Mouse (Mus musculus) neural tube, embryonic 13.5 days (tissue): ENCODE measurements around the gene Mpp6. TPM values are rescaled to one million over a fixed set of nuclear protein-coding genes. Genes with fewer than 3 reads are reported as not detected.

Experiments
- ATAC-seq: fragments of 200-750 bp; cut with Nextera tagmentation; 2 replicates; pipeline ENCODE4 v1.8.0; 2017; ENCODE audit warnings: low read depth, mild to moderate bottlenecking, moderate TSS enrichment, moderate library complexity
- H3K27ac ChIP-seq: fragments of 300-500 bp; sonication (generic); replicated peaks from 2 replicates; pipeline ENCODE4 v1.5.1; 2015; ENCODE audit warnings: moderate library complexity, mild to moderate bottlenecking, inconsistent platforms
- H3K27me3 ChIP-seq: fragments of 300-500 bp; sonication (generic); 2 replicates; pipeline ENCODE4 v1.6.1; 2015; ENCODE audit warnings: mild to moderate bottlenecking, inconsistent platforms
- H3K36me3 ChIP-seq: fragments of 300-500 bp; sonication (generic); 2 replicates; pipeline ENCODE4 v1.6.1; 2015; ENCODE audit warnings: mild to moderate bottlenecking, inconsistent platforms
- H3K4me1 ChIP-seq: fragments of 300-500 bp; sonication (generic); replicated peaks from 2 replicates; pipeline ENCODE4 v1.6.1; 2015; ENCODE audit warnings: inconsistent platforms
- H3K4me2 ChIP-seq: fragments of 300-500 bp; sonication (generic); 2 replicates; pipeline ENCODE4 v1.6.1; 2015; ENCODE audit warnings: inconsistent platforms, mild to moderate bottlenecking, moderate library complexity
- H3K4me3 ChIP-seq: fragments of 300-500 bp; sonication (generic); 2 replicates; pipeline ENCODE4 v1.5.1; 2015; ENCODE audit warnings: mild to moderate bottlenecking, inconsistent platforms
- H3K9ac ChIP-seq: fragments of 300-500 bp; sonication (generic); 2 replicates; pipeline ENCODE4 v1.6.1; 2015; ENCODE audit warnings: moderate library complexity, mild to moderate bottlenecking, inconsistent platforms
- H3K9me3 ChIP-seq: fragments of 300-500 bp; sonication (generic); 2 replicates; pipeline ENCODE4 v1.6.1; 2016; ENCODE audit warnings: inconsistent platforms
- WGBS: fragments of 180-500 bp; shearing (Covaris S2); methylation state at CpG from one replicate; pipeline ENCODE4 v1.1.7; 2015; 5-methylcytosine and 5-hydroxymethylcytosine counted together
- polyA plus RNA-seq: library from polyadenylated mRNA; unstranded; fragments of >200 nt; fragmentation: Nextera tagmentation; extraction: Ambion mirVana; gene quantifications from 2 replicates; pipeline ENCODE4 v1.2.1, GENCODE M21; 2015

The Mpp6 gene
- polyA plus RNA-seq, 1 experiment from 2014 or later, result 59.5 TPM

DNA sequence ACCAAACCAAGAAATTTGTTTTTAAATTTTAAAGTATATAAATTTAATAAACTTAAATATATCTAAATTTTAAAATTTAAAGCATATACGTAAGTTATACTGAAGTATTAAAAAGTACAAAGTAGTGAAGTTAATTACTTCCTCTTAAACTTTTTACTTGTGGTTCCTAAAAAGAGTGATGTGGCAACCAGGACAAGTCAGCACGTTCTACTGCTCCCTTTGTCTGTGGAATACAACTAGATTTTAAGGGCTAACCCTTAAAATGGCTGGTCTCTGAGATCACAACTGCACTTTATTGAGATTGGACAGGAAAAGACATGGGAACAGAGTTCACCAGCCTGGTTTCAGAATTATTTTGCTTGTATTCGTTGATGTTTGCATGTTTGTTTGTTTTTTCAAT is 53.0 kb downstream of the Mpp6 start:
- Histone ChIP-seq H3K27me3 (no peaks in the 10 kb centered on the region), H3K4me2 (no peak overlapping the region), H3K4me3 (no peak overlapping the region), H3K9ac (no peak overlapping the region), H3K27ac (no peak overlapping the region), H3K36me3 (peaks cover 10% of the 10 kb centered on the region), H3K9me3 (no peaks in the 10 kb centered on the region), H3K4me1 (no peaks in the 10 kb centered on the region)
- WGBS, result 95% methylated on average over 3 of the region's 3 CpGs
- no peak for ATAC-seq

DNA sequence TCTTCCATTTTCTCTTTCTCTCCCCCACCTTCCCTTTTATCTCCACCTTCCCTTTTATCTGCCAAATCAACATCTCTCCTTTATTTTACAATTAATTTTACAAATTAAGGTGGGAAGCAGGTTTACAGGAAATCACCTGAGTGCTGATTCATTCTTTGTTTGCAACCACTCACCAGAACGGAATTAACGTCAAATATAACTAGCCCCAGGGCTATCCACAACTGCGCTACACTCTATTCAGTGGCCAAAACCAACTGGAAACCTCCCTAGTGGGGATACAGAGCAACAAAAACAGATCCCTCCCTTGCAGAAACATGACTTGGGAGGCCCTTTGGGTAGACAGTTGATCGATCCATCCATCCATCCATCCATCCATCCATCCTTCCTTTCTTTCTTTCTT is 58.8 kb downstream of the Mpp6 start:
- H3K9ac ChIP-seq, result no peak overlapping the region
- H3K27me3 ChIP-seq, result no peaks in the 10 kb centered on the region
- no peaks in the 10 kb centered on the region for H3K4me1 ChIP-seq
- 0 out of 2 replicates have a peak, but pooled peaks cover 4% of the 10 kb centered on the region for H3K9me3 ChIP-seq
- no peak overlapping the region for H3K27ac ChIP-seq
- H3K4me3 ChIP-seq, result no peak overlapping the region
- 85% methylated on average over 4 of the region's 4 CpGs for WGBS
- ATAC-seq, result no peak
- peaks cover 12% of the 10 kb centered on the region for H3K36me3 ChIP-seq
- H3K4me2 ChIP-seq, result no peak overlapping the region

DNA sequence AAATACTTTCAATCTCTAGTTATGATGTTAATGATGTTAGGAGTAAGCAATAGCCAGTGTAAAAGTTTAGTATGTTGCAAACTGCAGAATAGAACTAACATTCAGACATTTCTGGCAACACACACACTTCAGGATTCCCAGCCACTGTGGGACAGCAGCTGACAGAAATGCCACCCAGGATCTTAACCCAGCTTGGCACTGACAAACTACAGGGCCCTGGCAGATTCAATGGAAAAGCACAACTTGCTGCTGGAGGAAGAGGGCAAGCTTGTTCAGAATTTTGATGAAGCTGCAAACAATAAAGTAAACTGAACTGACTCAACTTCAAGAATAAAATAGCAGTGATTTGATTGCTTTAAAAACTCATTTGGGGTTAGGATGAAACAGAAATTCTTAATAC is 59.7 kb downstream of the Mpp6 start:
- Histone ChIP-seq H3K4me2 (no peak overlapping the region), H3K9me3 (0 out of 2 replicates have a peak, but pooled peaks cover 4% of the 10 kb centered on the region), H3K4me1 (no peaks in the 10 kb centered on the region), H3K27ac (no peak overlapping the region), H3K4me3 (no peak overlapping the region), H3K36me3 (peaks cover 14% of the 10 kb centered on the region), H3K27me3 (no peaks in the 10 kb centered on the region), H3K9ac (no peak overlapping the region)
- no peak for ATAC-seq

DNA sequence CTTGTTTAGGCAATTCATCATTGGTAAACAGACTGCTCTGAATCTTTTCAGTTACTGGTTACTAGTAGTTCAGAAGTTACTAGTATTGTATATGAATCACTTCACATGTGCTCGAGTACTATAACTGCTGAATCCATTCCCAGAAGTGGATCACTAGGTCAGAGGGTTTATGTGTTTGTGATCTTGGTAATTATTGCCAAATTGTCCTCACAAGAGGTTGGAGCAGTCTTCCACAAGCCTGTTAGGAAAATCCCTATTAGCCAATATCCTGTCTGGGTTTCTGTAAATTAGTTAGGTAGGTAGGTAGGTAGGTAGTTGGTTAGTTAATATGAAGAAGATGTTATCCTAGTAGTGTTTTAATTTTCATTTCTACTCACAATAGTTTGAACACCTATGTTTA is 65.7 kb downstream of the Mpp6 start:
- H3K9ac ChIP-seq, result no peak overlapping the region
- no peak overlapping the region for H3K27ac ChIP-seq
- no peak for ATAC-seq
- no peaks in the 10 kb centered on the region for H3K27me3 ChIP-seq
- H3K36me3 ChIP-seq, result peaks cover 13% of the 10 kb centered on the region
- no peak overlapping the region for H3K4me3 ChIP-seq
- H3K9me3 ChIP-seq, result 0 out of 2 replicates have a peak, but pooled peaks cover 4% of the 10 kb centered on the region
- 78% methylated on average over 1 of the region's 1 CpGs for WGBS
- H3K4me2 ChIP-seq, result no peak overlapping the region
- H3K4me1 ChIP-seq, result no peaks in the 10 kb centered on the region

DNA sequence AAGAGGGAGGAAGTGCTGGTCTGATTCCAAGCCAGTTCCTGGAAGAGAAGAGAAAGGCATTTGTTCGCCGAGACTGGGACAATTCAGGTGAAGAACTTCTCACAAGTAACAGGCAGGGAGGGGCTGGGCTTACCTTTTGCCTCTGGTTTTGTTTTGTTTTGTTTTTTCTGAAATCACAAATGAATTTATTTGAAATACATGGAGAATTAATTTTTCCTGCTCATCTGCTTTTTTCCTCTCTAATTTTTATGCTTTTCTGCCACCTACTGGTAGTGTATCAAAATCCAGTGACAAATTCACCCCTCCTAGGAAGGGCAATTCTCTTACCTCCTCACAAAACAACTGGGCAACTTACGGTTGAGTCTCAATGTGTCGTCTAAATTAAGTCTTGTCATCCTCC is 70.1 kb downstream of the Mpp6 start:
- WGBS, result 76% methylated on average over 4 of the region's 4 CpGs
- H3K9ac ChIP-seq, result no peak overlapping the region
- H3K4me1 ChIP-seq, result no peaks in the 10 kb centered on the region
- no peak for ATAC-seq
- H3K4me2 ChIP-seq, result no peak overlapping the region
- peaks cover 26% of the 10 kb centered on the region for H3K36me3 ChIP-seq
- no peaks in the 10 kb centered on the region for H3K9me3 ChIP-seq
- H3K27ac ChIP-seq, result no peak overlapping the region
- no peaks in the 10 kb centered on the region for H3K27me3 ChIP-seq
- no peak overlapping the region for H3K4me3 ChIP-seq

DNA sequence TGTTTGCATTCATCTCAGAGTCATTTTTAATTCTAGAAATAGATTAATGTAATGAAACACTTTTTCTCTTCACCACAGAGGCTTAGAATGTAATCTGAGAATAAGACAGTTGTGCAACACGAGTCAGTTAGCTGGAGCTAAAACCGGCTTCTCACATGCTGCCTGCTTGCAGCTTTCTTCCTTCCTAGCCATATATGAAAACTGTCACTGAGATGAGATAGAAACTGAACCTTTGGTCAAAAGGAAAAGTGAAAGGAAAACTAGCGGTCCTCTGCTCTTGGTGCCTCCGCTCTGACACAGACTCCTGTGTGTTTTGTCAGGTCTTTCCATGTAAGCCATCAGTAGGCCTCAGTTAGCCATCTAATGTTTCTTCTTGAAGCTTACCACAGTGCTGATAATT is 77.9 kb downstream of the Mpp6 start:
- Histone ChIP-seq H3K27ac (no peak overlapping the region), H3K27me3 (no peaks in the 10 kb centered on the region), H3K9me3 (no peaks in the 10 kb centered on the region), H3K4me1 (no peaks in the 10 kb centered on the region), H3K4me2 (no peak overlapping the region), H3K4me3 (no peak overlapping the region), H3K36me3 (peaks cover 36% of the 10 kb centered on the region), H3K9ac (no peak overlapping the region)
- ATAC-seq, result no peak
- 77% methylated on average over 4 of the region's 4 CpGs for WGBS

DNA sequence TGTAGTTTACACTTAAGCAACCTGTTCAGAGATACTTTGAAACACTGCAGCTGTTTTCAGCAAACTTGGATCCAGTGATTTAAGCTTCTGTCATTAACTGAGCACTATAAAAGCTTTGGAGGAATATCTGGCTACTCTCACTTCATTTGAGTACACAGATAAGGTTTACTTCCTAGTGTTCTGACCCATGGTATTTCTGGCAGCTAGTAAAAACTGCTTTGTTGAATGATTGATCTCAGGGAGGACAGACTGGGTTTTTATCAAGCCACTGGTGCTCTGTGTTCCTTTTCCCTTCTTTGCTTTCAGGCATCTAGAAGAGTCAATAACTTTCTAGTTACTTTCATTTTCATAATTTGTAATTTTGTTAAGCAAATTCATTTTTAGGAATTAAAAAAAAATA is 79.3 kb downstream of the Mpp6 start:
- peaks cover 27% of the 10 kb centered on the region for H3K36me3 ChIP-seq
- no peak for ATAC-seq
- H3K4me1 ChIP-seq, result no peaks in the 10 kb centered on the region
- no peak overlapping the region for H3K4me3 ChIP-seq
- H3K9me3 ChIP-seq, result no peaks in the 10 kb centered on the region
- H3K9ac ChIP-seq, result no peak overlapping the region
- no peaks in the 10 kb centered on the region for H3K27me3 ChIP-seq
- no peak overlapping the region for H3K4me2 ChIP-seq
- no peak overlapping the region for H3K27ac ChIP-seq

DNA sequence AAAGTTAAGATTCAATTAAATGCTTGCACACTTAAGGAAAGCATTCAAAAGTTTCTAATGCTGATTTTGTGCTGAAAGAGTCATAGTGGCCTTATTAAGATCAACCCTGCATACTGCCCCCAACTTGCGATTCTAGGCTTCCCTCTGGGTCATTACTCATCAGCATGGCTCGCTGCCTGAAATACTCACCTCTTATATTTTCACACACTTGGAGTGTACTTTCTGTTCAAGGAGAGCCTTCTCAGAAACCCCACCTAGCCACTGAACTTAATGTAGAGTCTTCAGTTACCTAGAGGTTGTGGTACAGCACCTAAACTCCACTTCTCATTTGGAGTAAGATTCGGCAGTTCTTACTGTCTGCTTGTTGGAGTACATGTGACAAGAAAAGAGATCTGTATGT is 81.6 kb downstream of the Mpp6 start:
- ATAC-seq, result no peak
- Histone ChIP-seq H3K4me2 (no peak overlapping the region), H3K9me3 (no peaks in the 10 kb centered on the region), H3K4me3 (no peak overlapping the region), H3K27me3 (no peaks in the 10 kb centered on the region), H3K4me1 (no peaks in the 10 kb centered on the region), H3K36me3 (peaks cover 24% of the 10 kb centered on the region), H3K9ac (no peak overlapping the region), H3K27ac (no peak overlapping the region)
- WGBS, result 92% methylated on average over 3 of the region's 3 CpGs

DNA sequence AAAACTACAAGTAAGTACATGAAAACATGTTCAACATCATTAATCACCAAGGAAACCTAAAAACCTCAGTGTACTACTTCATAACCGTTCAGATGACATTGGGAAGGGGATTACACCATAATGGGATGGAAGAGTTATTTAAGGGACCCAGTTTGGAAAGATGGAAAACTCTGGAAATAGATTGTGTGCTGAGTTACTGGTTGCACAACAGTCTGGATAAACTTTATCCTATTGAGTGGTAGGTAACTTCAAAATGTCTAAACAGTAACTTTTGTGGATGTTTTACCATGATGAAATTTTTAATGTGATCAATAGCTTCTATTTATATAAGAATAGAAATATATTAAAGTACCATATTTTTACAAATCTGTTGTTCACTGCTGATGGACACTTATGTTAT is 82.1 kb downstream of the Mpp6 start:
- H3K36me3 ChIP-seq, result peaks cover 24% of the 10 kb centered on the region
- WGBS, result 76% methylated on average over 1 of the region's 1 CpGs
- H3K27me3 ChIP-seq, result no peaks in the 10 kb centered on the region
- no peak overlapping the region for H3K9ac ChIP-seq
- H3K4me1 ChIP-seq, result no peaks in the 10 kb centered on the region
- H3K27ac ChIP-seq, result no peak overlapping the region
- no peak overlapping the region for H3K4me2 ChIP-seq
- no peak overlapping the region for H3K4me3 ChIP-seq
- no peaks in the 10 kb centered on the region for H3K9me3 ChIP-seq
- ATAC-seq, result no peak

DNA sequence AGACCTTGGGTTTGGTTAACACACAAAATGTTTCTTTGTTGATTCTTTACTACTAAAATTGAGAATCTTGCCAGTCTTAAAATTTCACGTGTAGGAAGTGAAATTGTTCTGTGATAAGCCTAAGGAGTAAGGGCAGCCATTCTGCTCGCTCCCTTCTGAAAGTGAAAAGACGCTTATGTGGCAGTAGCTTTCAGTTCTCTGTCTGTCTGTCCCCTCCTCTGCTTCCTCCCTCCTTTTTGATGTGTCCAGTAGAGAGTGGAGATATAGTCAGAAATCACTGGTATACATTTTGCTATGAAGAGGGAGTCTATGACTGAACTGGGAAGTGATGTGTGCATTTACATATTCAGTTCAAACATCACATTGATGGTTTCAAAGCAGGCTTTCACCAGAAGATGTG is 82.8 kb downstream of the Mpp6 start:
- no peak overlapping the region for H3K4me3 ChIP-seq
- 93% methylated on average over 3 of the region's 3 CpGs for WGBS
- H3K27ac ChIP-seq, result no peak overlapping the region
- H3K27me3 ChIP-seq, result no peaks in the 10 kb centered on the region
- H3K9ac ChIP-seq, result no peak overlapping the region
- H3K4me2 ChIP-seq, result no peak overlapping the region
- peaks cover 29% of the 10 kb centered on the region for H3K36me3 ChIP-seq
- no peaks in the 10 kb centered on the region for H3K4me1 ChIP-seq
- no peaks in the 10 kb centered on the region for H3K9me3 ChIP-seq
- no peak for ATAC-seq

DNA sequence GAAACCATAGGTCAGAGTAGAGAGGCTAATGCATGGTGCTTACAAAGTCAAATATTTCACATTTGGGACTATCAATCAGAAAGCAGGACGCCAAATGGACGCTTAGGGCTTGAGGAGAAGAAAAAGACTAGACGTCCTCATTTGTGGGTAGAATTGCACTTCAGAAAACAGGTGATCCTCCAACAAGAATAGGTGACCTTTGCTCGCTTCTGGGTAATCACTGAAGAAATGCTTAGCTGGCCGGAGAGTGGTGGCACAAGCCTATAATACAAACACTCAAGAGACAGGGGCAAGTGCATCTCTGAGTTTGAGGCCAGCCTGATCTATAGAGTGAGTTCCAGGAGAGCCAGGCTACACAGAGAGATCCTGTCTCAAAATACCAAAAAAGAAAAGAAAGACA is 83.8 kb downstream of the Mpp6 start:
- no peaks in the 10 kb centered on the region for H3K27me3 ChIP-seq
- no peak overlapping the region for H3K4me2 ChIP-seq
- peaks cover 34% of the 10 kb centered on the region for H3K36me3 ChIP-seq
- no peak overlapping the region for H3K4me3 ChIP-seq
- no peak overlapping the region for H3K9ac ChIP-seq
- no peaks in the 10 kb centered on the region for H3K9me3 ChIP-seq
- H3K27ac ChIP-seq, result no peak overlapping the region
- 85% methylated on average over 5 of the region's 5 CpGs for WGBS
- ATAC-seq, result no peak
- H3K4me1 ChIP-seq, result no peaks in the 10 kb centered on the region

DNA sequence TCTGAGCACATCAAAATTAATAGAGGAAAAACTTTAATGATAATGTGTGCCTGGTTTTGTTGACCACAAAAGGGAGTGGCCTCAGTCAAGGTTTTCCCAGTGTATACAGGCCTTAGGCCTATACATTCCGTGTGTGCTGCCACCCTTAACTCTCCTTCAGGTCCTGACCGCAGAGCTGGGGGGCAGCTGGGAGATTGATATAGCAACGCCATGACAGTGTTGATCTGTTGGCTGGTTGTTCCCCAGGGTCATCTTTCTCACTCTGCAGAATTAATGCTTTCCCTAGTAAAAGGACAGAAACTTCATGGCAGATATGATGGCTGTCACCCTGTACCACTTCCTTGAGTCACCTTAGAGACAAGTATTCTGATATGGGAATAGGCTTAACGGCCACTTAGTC is 94.3 kb downstream of the Mpp6 start:
- H3K4me2 ChIP-seq, result no peak overlapping the region
- no peak for ATAC-seq
- no peaks in the 10 kb centered on the region for H3K4me1 ChIP-seq
- WGBS, result 86% methylated on average over 4 of the region's 4 CpGs
- H3K4me3 ChIP-seq, result no peak overlapping the region
- peaks cover 7% of the 10 kb centered on the region; the same call in 1 of the 2 replicates for H3K36me3 ChIP-seq
- H3K9me3 ChIP-seq, result no peaks in the 10 kb centered on the region
- H3K27me3 ChIP-seq, result no peaks in the 10 kb centered on the region
- H3K27ac ChIP-seq, result no peak overlapping the region
- H3K9ac ChIP-seq, result no peak overlapping the region

DNA sequence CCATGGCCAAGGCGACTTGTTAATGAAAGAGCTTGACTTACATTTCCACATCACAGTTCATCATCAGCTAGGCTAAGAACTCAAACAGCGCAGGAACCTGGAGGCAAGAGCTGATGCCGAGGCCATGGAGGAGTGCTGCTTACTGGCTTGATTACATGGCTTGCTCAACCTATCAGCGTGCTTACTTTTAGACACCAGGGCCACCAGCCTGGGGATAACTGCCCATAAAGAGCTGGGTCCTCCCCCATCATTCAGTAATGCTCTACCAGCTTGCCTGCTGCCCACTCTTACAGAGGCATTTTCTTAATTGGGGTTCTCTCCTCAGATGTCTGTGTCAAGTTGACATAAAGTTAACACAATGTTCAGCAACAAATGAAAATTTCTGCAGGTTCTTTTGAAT is 95.1 kb downstream of the Mpp6 start:
- H3K27me3 ChIP-seq, result no peaks in the 10 kb centered on the region
- no peak overlapping the region for H3K9ac ChIP-seq
- H3K36me3 ChIP-seq, result peaks cover 7% of the 10 kb centered on the region; the same call in 1 of the 2 replicates
- no peaks in the 10 kb centered on the region for H3K4me1 ChIP-seq
- no peak overlapping the region for H3K27ac ChIP-seq
- no peak overlapping the region for H3K4me2 ChIP-seq
- WGBS, result 95% methylated on average over 4 of the region's 4 CpGs
- no peak for ATAC-seq
- H3K9me3 ChIP-seq, result no peaks in the 10 kb centered on the region
- no peak overlapping the region for H3K4me3 ChIP-seq
